Mouse (Mus musculus): ENCODE measurements around the gene Olfr593. TPM values are rescaled to one million over a fixed set of nuclear protein-coding genes. Genes with fewer than 3 reads are reported as not detected.
"Not testable (repeated sequence)": the region's sequence is repeated elsewhere in the genome, so short reads cannot be mapped to it uniquely, and the experiment has no call there.

Olfr593 gene
- total RNA-seq (2017): not detected in 2 replicates

DNA sequence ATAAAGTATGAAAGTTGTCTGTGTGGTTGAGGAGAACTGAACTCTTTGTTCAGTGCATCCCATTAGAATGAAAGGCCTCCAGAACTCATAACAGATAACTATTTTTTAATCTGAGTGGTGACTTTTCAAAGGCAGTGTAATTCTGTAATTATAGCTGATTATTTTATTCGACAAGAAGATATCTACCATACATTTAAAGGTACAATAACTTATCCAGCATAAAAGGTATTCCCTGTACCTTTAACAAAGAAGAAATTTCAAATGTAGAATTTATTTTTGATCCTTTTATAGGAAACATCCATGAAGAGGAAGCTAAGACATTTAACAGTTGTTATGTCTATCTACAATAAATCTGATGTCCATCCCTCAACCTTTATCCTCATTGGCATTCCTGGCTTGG lies at the start of gene Olfr593:
Gene Olfr593, plus strand, starts transcription at position 301 of the 400 bp plus-strand sequence.
- no peak for ATAC-seq (replicated peaks; ENCODE audit: low read depth, poor library complexity, severe bottlenecking)

DNA sequence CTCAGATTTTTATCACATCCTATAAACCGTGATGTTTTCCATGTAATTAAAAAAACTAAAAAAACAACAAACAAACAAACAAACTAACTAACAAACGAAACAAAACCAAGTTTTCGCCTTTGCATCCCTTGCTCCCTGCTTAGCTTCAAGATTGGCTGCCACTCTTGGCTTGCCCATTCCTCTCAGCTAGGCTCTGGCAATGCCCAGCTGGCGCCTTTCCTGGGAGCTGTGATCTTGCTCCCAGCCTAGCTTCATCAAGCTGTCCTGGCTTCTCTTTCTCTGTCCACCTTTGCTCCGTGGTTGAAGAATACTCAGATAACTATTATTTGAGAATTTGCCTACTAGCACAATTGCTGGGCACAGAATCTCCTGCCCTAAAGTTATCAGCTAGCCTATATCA lies 42.0 kb upstream of the Olfr593 start:
- no peak for ATAC-seq (replicated peaks; ENCODE audit: low read depth, poor library complexity, severe bottlenecking)

- no peak for ATAC-seq (replicated peaks; ENCODE audit: low read depth, poor library complexity, severe bottlenecking)
These were observed 33.4 kb upstream of the Olfr593 start, which contains the start of gene Olfr591 for GRCm38 (mm10) chr7:103178240-103178639. Gene Olfr591 (minus strand): TSS chr7:103178340.

DNA sequence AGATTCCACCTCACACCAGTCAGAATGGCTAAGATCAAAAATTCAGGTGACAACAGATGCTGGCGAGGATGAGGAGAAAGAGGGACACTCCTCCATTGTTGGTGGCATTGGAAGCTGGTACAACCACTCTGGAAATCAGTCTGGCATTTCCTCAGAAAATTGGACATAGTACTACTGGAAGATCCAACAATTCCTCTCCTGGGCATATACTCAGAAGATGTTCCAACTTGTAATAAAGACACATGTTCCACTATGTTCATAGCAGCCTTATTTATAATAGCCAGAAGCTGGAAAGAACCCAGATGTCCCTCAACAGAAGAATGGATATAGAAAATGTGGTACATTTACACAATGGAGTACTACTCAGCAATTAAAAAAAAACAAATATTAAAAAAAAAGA lies 27.2 kb upstream of the Olfr593 start, which contains the start of gene Olfr592:
Gene Olfr592, plus strand, starts transcription at position 301 of the 400 bp plus-strand sequence.
- not testable (repeated sequence) for ATAC-seq (replicated peaks; ENCODE audit: low read depth, poor library complexity, severe bottlenecking)

- not testable (repeated sequence) for ATAC-seq (replicated peaks; ENCODE audit: low read depth, poor library complexity, severe bottlenecking)
These were observed 388 bp downstream of the Olfr593 start for GRCm38 (mm10) chr7:103212050-103212449.

DNA sequence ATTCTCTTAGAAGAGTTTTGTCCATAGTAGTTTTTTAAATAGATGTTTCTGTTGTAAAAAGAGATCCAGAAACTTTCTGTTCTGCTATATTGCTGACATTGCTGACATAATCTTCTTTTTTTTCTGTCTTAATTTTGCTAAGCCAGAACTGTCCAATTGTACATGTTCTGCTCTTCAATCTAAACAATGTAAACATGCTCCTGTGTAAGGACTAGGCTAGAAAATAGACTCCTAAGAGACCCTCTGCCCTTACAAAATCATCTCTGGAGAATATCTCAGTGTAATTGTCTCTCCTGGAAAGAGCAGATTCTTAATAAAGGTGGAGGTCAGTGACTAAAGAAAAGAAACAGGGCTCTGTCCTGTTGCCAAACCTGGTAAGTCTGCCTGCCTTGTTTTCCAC lies 5.0 kb downstream of the Olfr593 start, which contains the start of gene Olfr594:
Gene Olfr594, plus strand, starts transcription at position 301 of the 400 bp plus-strand sequence.
- ATAC-seq (replicated peaks; ENCODE audit: low read depth, poor library complexity, severe bottlenecking): no peak

- ATAC-seq (replicated peaks; ENCODE audit: low read depth, poor library complexity, severe bottlenecking): not testable (repeated sequence)
These were observed 40.7 kb downstream of the Olfr593 start, which contains the start of gene Usp17ld for GRCm38 (mm10) chr7:103252405-103252804. Gene Usp17ld (minus strand): TSS chr7:103252505.

Other genes with a start within 250 kb of the Olfr593 start
- gene Olfr576, start 249.2 kb upstream of the Olfr593 start, total RNA-seq (2017): not detected in 2 replicates
- gene Olfr577, start 235.9 kb upstream of the Olfr593 start, total RNA-seq (2017): not detected in 2 replicates
- gene Olfr578, start 222.5 kb upstream of the Olfr593 start, total RNA-seq (2017): not detected in 2 replicates
- gene Olfr582, start 173.8 kb upstream of the Olfr593 start, total RNA-seq (2017): not detected in 2 replicates
- not detected in 2 replicates for gene Olfr583, start 160.6 kb upstream of the Olfr593 start, total RNA-seq (2017)
- gene Olfr584, start 130.0 kb upstream of the Olfr593 start, total RNA-seq (2017): not detected in 2 replicates
- gene Olfr585, start 114.1 kb upstream of the Olfr593 start, total RNA-seq (2017): not detected in 2 replicates
- not detected in 2 replicates for gene Olfr586, start 86.2 kb upstream of the Olfr593 start, total RNA-seq (2017)
- not detected in 2 replicates for gene Olfr588-ps1, start 71.0 kb upstream of the Olfr593 start, total RNA-seq (2017)
- gene Olfr589, start 55.5 kb upstream of the Olfr593 start, total RNA-seq (2017): not detected in 2 replicates
- gene Olfr591, start 33.5 kb upstream of the Olfr593 start, total RNA-seq (2017): not detected in 2 replicates
- gene Olfr592, start 27.1 kb upstream of the Olfr593 start, total RNA-seq (2017): not detected in 2 replicates
- not detected in 2 replicates for gene Olfr594, start 5.1 kb downstream of the Olfr593 start, total RNA-seq (2017)
- gene Usp17ld, start 40.6 kb downstream of the Olfr593 start, total RNA-seq (2017): not detected in 2 replicates
- gene Olfr596, start 93.8 kb downstream of the Olfr593 start, total RNA-seq (2017): not detected in 2 replicates
- gene Olfr597, start 104.5 kb downstream of the Olfr593 start, total RNA-seq (2017): not detected in 2 replicates
- not detected in 2 replicates for gene Olfr598, start 111.7 kb downstream of the Olfr593 start, total RNA-seq (2017)
- gene Olfr599, start 124.1 kb downstream of the Olfr593 start, total RNA-seq (2017): not detected in 2 replicates
- gene Olfr600, start 137.8 kb downstream of the Olfr593 start, total RNA-seq (2017): not detected in 2 replicates
- gene Olfr601, start 150.8 kb downstream of the Olfr593 start, total RNA-seq (2017): not detected in 2 replicates
- gene Olfr603, start 174.3 kb downstream of the Olfr593 start, total RNA-seq (2017): not detected in 2 replicates
- not detected in 2 replicates for gene Usp17lc, start 203.2 kb downstream of the Olfr593 start, total RNA-seq (2017)
- not detected in 2 replicates for gene Olfr605, start 233.6 kb downstream of the Olfr593 start, total RNA-seq (2017)
- gene Olfr606, start 237.2 kb downstream of the Olfr593 start, total RNA-seq (2017): not detected in 2 replicates